Mouse (Mus musculus) bone marrow macrophage, adult 2 months (primary cell): ENCODE results near the gene Prr14.

Experiments used
- CTCF ChIP-seq: IDR thresholded peaks from 2 replicates; pipeline ENCODE4 v1.5.1; 2012; ENCODE audit warnings: low read depth, mild to moderate bottlenecking, low read length, moderate library complexity
- POLR2A ChIP-seq: IDR thresholded peaks from 2 replicates; pipeline ENCODE4 v1.6.1; 2012; ENCODE audit warnings: mild to moderate bottlenecking, low read depth, low read length, borderline replicate concordance

DNA sequence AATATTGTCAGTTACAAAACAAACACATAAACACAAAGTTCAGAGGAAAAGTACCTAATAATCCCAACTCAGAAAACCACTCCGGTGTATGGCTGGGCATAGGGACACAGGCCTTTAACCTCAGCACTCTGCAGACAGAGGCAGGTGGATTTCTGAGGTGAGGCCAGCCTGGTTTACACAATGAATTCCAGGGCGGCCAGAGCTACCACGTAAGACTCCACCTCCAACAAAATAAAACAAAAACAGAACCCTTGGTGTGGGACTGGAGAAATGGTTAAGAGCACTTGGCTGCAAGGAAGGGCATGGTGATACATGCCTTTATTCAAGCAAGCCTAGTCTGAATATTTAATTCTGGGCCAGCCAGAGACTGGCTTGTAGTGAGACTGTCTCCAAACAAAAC lies 32.4 kb downstream of the Prr14 start:
- TF ChIP-seq CTCF (no peak), POLR2A (no peak)
